Mouse (Mus musculus): Measurements from ENCODE around the gene Igf2r. TPM values are rescaled to one million over a fixed set of nuclear protein-coding genes. Genes with fewer than 3 reads are reported as not detected.

Igf2r gene
- total RNA-seq, 2 experiments from 2014 or later = 29.0 to 30.9 TPM

GRCm38 (mm10) chr17:12782861-12783847 lies 13.7 kb upstream of the Igf2r start:
- no peak for DNase-seq

- no peak for DNase-seq
Measured at GRCm38 (mm10) chr17:12781101-12781500, 11.6 kb upstream of the Igf2r start.

GRCm38 (mm10) chr17:12780125-12780524 lies 10.7 kb upstream of the Igf2r start:
- DNase-seq = no peak

- DNase-seq = no peak
Measured at GRCm38 (mm10) chr17:12779442-12779841, 10.0 kb upstream of the Igf2r start.

- DNase-seq = no peak
Measured at GRCm38 (mm10) chr17:12773956-12774355, 4.5 kb upstream of the Igf2r start.

- no peak for DNase-seq
Measured at GRCm38 (mm10) chr17:12770500-12770899, 1.0 kb upstream of the Igf2r start.

GRCm38 (mm10) chr17:12768415-12769379 lies 767 bp downstream of the Igf2r start:
- peak in 1 of 2 experiments; percentile 19 for DNase-seq

- no peak for DNase-seq
Measured at GRCm38 (mm10) chr17:12767294-12767852, 2.1 kb downstream of the Igf2r start.

- DNase-seq = no peak
Measured at GRCm38 (mm10) chr17:12763412-12763811, 6.1 kb downstream of the Igf2r start.

GRCm38 (mm10) chr17:12760355-12761146 lies 8.9 kb downstream of the Igf2r start:
- no peak for DNase-seq

- no peak for DNase-seq
Measured at GRCm38 (mm10) chr17:12759646-12760074, 9.8 kb downstream of the Igf2r start.

GRCm38 (mm10) chr17:12758701-12759455 lies 10.6 kb downstream of the Igf2r start:
- DNase-seq = no peak

- peak; percentile 15 to 39 for DNase-seq
Measured at GRCm38 (mm10) chr17:12757990-12758389, 11.5 kb downstream of the Igf2r start.

- no peak for DNase-seq
Measured at GRCm38 (mm10) chr17:12757161-12757560, 12.3 kb downstream of the Igf2r start.

- no peak for DNase-seq
Measured at GRCm38 (mm10) chr17:12755951-12756350, 13.5 kb downstream of the Igf2r start.

GRCm38 (mm10) chr17:12755146-12755545 lies 14.3 kb downstream of the Igf2r start:
- DNase-seq = no peak

GRCm38 (mm10) chr17:12754243-12755007 lies 15.0 kb downstream of the Igf2r start:
- no peak for DNase-seq

- no peak for DNase-seq
Measured at GRCm38 (mm10) chr17:12753050-12753449, 16.4 kb downstream of the Igf2r start.

GRCm38 (mm10) chr17:12751641-12752040 lies 17.8 kb downstream of the Igf2r start:
- DNase-seq = no peak

GRCm38 (mm10) chr17:12751218-12751617 lies 18.2 kb downstream of the Igf2r start:
- no peak for DNase-seq
